Mouse (Mus musculus): Measurements from ENCODE around the gene Gm13889. TPM values are rescaled to one million over a fixed set of nuclear protein-coding genes. Genes with fewer than 3 reads are reported as not detected.
A peak's percentile ranks its signal among the peaks of the same experiment; 100 is the strongest.

The Gm13889 gene
- polyA plus RNA-seq (2015; fragmentation: Nextera tagmentation; extraction: Ambion mirVana), result 3.5 and 3.7 TPM in 2 replicates

DNA sequence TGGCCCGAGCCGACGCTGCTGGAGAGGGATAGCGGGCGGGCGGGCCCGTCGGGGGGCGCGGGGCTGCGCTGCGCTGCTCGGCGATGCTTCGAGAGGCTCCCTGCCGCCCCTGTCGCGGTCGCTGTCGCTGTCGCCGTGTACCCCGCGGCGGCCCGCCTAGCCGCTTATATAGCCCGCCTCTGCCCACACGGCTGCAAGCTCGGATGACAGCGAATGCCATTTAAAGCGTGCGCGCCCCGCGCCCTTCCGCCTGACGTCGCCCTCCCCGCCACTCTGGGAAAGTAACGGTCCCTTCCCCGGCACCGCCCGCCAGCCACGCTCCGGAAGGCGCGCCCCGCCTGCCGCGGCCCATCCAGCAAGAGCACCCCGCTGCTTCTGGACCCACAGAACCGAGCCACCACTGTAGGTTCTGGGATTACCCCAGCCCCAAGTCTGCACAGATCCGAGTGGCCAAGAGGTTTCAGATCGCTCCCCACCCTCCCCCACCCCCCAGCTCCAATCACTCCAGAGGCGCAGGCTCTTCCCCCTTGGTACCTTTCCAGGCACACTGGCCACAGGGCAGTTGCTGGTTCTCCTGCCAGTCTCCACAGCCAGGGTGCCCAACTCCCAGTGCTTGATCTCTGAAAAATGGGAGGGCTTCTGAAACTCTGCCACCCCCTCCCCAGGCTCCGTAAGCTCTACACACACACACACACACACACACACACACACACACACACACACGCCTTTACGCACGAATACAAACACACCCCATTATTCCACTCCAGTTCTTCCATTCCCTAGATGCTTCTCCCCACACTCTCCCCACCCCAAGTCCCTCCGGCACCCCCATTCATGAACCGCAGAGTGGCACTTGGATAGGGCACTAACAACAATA lies at the start of gene Gm13889:
Gene Gm13889, minus strand, starts transcription at position 294 of the 877 bp plus-strand sequence.
- ATAC-seq (ENCODE audit: insufficient number of reproducible peaks, insufficient read depth, low FRiP score, low TSS enrichment, low read depth), result peak; percentile 33; the same call in 1 of the 2 replicates
- Histone ChIP-seq H3K9ac (peak within 1 kb of the TSS; percentile 74), H3K4me2 (peak within 1 kb of the TSS; percentile 94), H3K4me1 (peaks cover 26% of the 10 kb centered on the region), H3K27me3 (peaks cover 84% of the 10 kb centered on the region), H3K9me3 (no peaks in the 10 kb centered on the region), H3K27ac (no peak within 1 kb of the TSS), H3K36me3 (no peaks in the 10 kb centered on the region), H3K4me3 (peak within 1 kb of the TSS; percentile 64)
- WGBS, result 4% methylated on average over 51 of the region's 62 CpGs

DNA sequence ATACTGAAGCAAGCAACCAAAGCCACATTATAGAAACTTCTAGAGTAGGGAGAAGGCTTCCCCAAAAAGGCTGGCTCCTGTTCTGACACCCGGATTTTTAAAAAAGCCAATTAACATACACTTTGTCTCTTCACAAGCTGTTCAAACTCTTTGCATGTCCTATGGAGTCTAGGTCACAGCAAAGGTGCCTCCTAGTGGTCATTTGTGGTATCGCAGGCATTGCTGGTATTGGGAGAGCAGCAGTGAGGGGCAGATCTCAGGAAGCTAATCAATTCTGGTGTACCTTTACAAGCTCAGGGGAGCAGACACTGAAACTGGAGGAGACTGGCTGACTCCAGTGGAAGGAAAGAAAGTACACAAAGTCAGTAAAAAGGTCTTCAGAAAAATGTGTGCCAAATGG lies 45.3 kb upstream of the Gm13889 start:
- no peak for ATAC-seq (ENCODE audit: insufficient number of reproducible peaks, insufficient read depth, low FRiP score, low TSS enrichment, low read depth)
- 7% methylated on average over 2 of the region's 2 CpGs for WGBS

DNA sequence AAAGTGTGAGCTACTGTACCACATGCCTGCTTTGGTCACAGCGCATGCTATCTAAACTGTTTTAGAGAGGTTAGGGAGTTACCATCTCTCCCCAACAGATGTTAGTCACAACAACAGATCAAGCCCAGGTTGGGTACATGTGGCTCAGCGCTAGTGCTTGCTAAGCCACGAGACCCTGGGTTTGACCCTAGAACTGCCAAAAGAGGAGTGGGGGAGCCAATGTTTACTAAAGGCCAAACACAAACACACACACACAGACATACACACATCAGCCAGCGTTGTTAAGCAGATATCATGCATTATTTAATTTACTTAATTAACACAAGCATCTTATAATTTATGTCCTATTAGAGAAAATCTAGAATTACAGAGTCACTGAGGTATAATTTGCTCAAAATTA lies 44.9 kb upstream of the Gm13889 start:
- Histone ChIP-seq H3K4me2 (no peak overlapping the region), H3K9ac (no peak overlapping the region), H3K27me3 (no peaks in the 10 kb centered on the region), H3K27ac (no peak overlapping the region), H3K9me3 (no peaks in the 10 kb centered on the region), H3K36me3 (peaks cover 88% of the 10 kb centered on the region), H3K4me1 (no peaks in the 10 kb centered on the region), H3K4me3 (no peak overlapping the region)
- WGBS, result 74% methylated on average over 4 of the region's 4 CpGs
- no peak for ATAC-seq (ENCODE audit: insufficient number of reproducible peaks, insufficient read depth, low FRiP score, low TSS enrichment, low read depth)

More for the DNA sequence above, 45.3 kb upstream of the Gm13889 start:
- Histone ChIP-seq H3K4me2 (no peak overlapping the region), H3K36me3 (peaks cover 88% of the 10 kb centered on the region), H3K9ac (no peak overlapping the region), H3K9me3 (no peaks in the 10 kb centered on the region), H3K27me3 (no peaks in the 10 kb centered on the region), H3K27ac (no peak overlapping the region), H3K4me3 (no peak overlapping the region), H3K4me1 (no peaks in the 10 kb centered on the region)

DNA sequence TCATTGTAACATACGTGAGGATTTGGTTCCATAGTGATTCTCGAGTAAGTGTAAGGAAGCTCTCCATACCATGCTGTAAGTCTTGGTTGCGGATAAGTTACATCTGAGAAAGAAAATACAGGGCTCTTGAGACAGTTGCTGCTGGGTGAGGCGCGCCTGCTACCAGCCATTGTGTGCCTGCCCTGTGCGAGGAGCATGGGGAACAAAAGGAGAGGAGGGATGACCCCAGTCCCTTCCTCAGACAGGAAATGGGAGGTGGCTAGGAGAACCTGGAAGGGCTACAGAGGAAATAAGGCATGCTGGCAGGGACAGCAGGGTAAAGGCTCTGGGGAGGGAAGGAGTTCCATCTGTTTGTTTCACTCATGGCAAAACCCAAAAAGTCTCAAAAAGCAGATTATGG lies 44.4 kb upstream of the Gm13889 start:
- H3K4me1 ChIP-seq, result no peaks in the 10 kb centered on the region
- no peak overlapping the region for H3K4me2 ChIP-seq
- 80% methylated on average over 6 of the region's 6 CpGs for WGBS
- no peak overlapping the region for H3K9ac ChIP-seq
- H3K4me3 ChIP-seq, result no peak overlapping the region
- H3K27me3 ChIP-seq, result no peaks in the 10 kb centered on the region
- no peak for ATAC-seq (ENCODE audit: insufficient number of reproducible peaks, insufficient read depth, low FRiP score, low TSS enrichment, low read depth)
- peaks cover 88% of the 10 kb centered on the region for H3K36me3 ChIP-seq
- H3K9me3 ChIP-seq, result no peaks in the 10 kb centered on the region
- no peak overlapping the region for H3K27ac ChIP-seq

DNA sequence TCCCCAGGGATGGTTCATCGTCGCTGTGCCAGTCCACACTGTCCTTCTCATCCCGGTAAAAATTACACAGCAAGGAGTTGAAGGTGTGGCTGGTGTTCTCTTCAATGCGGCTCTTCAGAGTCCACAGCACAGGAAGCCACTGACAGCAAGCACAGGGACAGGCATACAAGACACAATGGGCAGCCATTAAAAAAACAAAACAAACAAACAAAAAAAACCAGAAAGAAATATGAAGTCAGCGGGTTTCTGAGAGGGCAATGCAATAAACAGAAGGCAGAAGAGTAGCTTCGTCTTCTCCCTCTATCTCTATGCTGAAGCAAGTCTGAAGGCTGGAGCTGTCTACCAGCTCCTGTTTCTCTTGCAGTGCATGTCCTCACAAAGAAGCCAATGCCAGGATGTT lies 39.3 kb upstream of the Gm13889 start, which contains the start of gene Gm27027:
Gene Gm27027, minus strand, starts transcription at position 101 of the 400 bp plus-strand sequence.
- no peaks in the 10 kb centered on the region for H3K9me3 ChIP-seq
- no peaks in the 10 kb centered on the region for H3K27me3 ChIP-seq
- no peak within 1 kb of the TSS for H3K4me3 ChIP-seq
- H3K4me2 ChIP-seq, result no peak within 1 kb of the TSS
- H3K36me3 ChIP-seq, result peaks cover 92% of the 10 kb centered on the region
- WGBS, result 92% methylated on average over 6 of the region's 6 CpGs
- peaks cover 6% of the 10 kb centered on the region; the same call in 1 of the 2 replicates for H3K4me1 ChIP-seq
- no peak within 1 kb of the TSS for H3K27ac ChIP-seq
- ATAC-seq (ENCODE audit: insufficient number of reproducible peaks, insufficient read depth, low FRiP score, low TSS enrichment, low read depth), result no peak
- no peak within 1 kb of the TSS for H3K9ac ChIP-seq

DNA sequence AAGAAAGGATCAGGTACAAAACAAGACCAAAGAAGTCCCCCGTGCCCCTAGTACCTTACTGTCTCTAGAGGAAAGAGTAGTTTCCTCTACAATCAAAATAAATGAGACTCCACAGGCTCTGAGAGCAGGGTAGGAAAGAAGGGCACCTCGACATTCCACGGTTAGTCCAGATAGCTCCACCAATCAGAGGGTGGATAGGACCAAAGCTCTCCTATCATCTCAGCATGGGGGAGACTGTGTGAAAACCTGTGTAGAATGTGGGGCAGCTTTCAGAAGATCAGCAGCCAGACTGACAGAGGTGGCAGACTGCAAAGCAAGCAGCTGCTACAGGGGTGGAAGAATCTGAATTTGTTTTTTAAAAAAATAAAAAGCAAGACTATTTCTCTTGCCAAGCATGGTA lies 35.8 kb upstream of the Gm13889 start:
- Histone ChIP-seq H3K27ac (no peak overlapping the region), H3K36me3 (peaks cover 91% of the 10 kb centered on the region)
- no peak for ATAC-seq (ENCODE audit: insufficient number of reproducible peaks, insufficient read depth, low FRiP score, low TSS enrichment, low read depth)

DNA sequence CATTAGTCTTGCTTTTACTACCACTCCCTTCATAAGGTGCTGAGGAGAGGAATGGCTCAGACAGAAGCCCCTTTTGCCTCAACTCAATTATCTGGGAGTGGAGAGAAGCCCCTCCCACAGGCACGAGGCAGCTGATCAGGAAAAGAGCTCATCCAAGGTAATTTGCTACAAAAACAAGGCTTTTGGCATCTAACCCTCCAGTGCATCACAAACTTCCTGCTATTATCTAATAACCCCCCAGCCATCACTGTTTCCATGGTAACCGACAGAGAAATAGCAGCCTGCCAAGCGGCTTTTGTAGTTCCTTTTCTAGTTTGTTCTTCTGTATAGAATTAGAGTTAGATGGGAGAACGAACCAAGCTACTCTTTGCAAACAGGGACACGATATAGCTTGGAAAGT lies 35.3 kb upstream of the Gm13889 start:
- H3K27ac ChIP-seq, result no peak overlapping the region
- no peaks in the 10 kb centered on the region for H3K9me3 ChIP-seq
- 28% methylated on average over 5 of the region's 5 CpGs for WGBS
- ATAC-seq (ENCODE audit: insufficient number of reproducible peaks, insufficient read depth, low FRiP score, low TSS enrichment, low read depth), result no peak
- no peaks in the 10 kb centered on the region for H3K27me3 ChIP-seq
- no peak overlapping the region for H3K4me3 ChIP-seq
- no peak overlapping the region for H3K9ac ChIP-seq
- H3K4me1 ChIP-seq, result peaks cover 6% of the 10 kb centered on the region; the same call in 1 of the 2 replicates
- H3K36me3 ChIP-seq, result peaks cover 91% of the 10 kb centered on the region
- no peak overlapping the region for H3K4me2 ChIP-seq

More for the DNA sequence above, 35.8 kb upstream of the Gm13889 start:
- H3K4me2 ChIP-seq, result no peak overlapping the region
- H3K9me3 ChIP-seq, result no peaks in the 10 kb centered on the region
- H3K4me3 ChIP-seq, result no peak overlapping the region
- no peak overlapping the region for H3K9ac ChIP-seq
- WGBS, result 53% methylated on average over 3 of the region's 3 CpGs
- peaks cover 6% of the 10 kb centered on the region; the same call in 1 of the 2 replicates for H3K4me1 ChIP-seq
- no peaks in the 10 kb centered on the region for H3K27me3 ChIP-seq

DNA sequence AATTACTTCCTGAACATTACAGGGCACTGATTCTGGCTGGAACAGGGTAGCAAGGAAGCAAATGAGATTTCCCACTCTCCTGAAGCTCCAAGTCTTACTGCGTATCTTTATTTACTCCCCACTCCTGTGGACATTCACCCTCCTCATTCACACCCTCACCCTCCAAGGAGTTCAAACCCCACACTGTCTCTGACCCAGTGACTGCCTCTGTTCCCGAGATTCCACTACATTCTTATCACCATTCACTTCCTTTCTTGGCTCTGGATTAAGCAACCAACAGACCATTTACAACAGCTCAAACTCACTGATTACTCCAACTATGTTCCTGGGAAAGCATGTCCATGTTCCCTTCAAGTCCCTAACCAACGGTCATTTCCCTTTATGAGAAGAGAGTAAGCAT lies 34.3 kb upstream of the Gm13889 start:
- ATAC-seq (ENCODE audit: insufficient number of reproducible peaks, insufficient read depth, low FRiP score, low TSS enrichment, low read depth), result no peak
- H3K9me3 ChIP-seq, result no peaks in the 10 kb centered on the region
- WGBS, result 74% methylated on average over 3 of the region's 3 CpGs
- no peak overlapping the region for H3K4me2 ChIP-seq
- no peak overlapping the region for H3K9ac ChIP-seq
- H3K27ac ChIP-seq, result no peak overlapping the region
- peaks cover 90% of the 10 kb centered on the region for H3K36me3 ChIP-seq
- no peaks in the 10 kb centered on the region for H3K27me3 ChIP-seq
- H3K4me1 ChIP-seq, result peaks cover 6% of the 10 kb centered on the region; the same call in 1 of the 2 replicates
- H3K4me3 ChIP-seq, result no peak overlapping the region

DNA sequence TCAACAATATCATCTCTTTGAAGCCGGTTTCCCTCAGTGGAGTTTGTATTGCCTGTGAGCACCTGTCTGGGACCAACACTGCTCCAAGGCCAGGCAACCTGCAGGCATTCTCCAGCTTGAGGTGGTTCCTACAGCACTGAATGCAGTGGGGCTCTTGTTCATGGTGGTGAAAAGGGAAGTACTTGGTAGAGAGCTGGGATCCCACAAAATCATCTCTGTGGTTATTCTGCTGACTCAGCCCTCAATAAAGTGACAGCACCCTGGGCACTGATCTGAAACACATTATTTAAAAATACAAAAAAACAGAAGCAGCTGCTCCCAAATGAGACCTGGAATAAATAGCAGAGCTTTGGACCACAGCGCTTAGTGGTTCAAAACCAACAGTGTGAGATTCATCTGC lies 31.4 kb upstream of the Gm13889 start:
- no peak overlapping the region for H3K4me2 ChIP-seq
- H3K4me3 ChIP-seq, result no peak overlapping the region
- H3K36me3 ChIP-seq, result peaks cover 74% of the 10 kb centered on the region
- 91% methylated on average over 2 of the region's 2 CpGs for WGBS
- H3K9me3 ChIP-seq, result no peaks in the 10 kb centered on the region
- H3K27ac ChIP-seq, result no peak overlapping the region
- ATAC-seq (ENCODE audit: insufficient number of reproducible peaks, insufficient read depth, low FRiP score, low TSS enrichment, low read depth), result no peak
- no peak overlapping the region for H3K9ac ChIP-seq
- H3K27me3 ChIP-seq, result no peaks in the 10 kb centered on the region
- H3K4me1 ChIP-seq, result peaks cover 6% of the 10 kb centered on the region; the same call in 1 of the 2 replicates

DNA sequence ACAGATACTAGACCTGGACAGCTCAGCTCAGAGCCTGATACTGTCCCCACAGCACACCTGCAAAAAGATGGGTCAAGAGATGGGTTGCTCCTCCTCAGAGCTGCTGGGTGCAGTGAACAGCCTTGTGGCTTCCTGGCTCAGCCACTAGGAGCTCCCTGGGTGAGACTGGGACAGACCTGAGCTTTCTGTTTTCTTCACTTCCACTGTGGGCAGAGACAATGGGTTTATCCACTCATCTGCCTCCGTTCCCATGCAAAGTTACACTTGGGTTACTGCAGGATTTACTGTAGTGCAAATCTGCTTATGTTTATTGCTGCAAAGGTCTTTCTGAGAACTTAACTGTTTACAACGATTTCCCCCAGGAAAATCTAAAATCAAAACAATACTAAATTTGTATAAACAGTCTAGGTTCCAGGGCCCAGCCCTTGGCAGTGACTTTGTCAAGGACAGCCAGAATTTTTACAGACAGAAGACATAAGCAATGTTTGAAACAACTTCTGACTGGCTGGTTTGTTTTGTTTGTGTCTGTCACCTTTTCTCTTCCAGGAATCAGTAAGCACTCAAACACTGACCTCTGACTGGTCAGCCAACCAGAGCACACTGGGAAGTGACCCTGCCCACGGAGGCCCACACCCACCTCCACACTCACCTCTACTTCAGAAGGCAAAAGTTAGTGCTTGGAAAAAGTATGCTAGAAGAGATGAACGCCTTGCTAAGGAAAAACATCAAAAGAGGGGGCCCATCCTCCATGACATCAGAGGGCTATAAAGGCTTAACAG lies 25.6 kb upstream of the Gm13889 start:
- peaks cover 2% of the 10 kb centered on the region for H3K4me1 ChIP-seq
- no peak overlapping the region for H3K4me3 ChIP-seq
- H3K4me2 ChIP-seq, result no peak overlapping the region
- no peak overlapping the region for H3K27ac ChIP-seq
- H3K27me3 ChIP-seq, result no peaks in the 10 kb centered on the region
- ATAC-seq (ENCODE audit: insufficient number of reproducible peaks, insufficient read depth, low FRiP score, low TSS enrichment, low read depth), result no peak
- peaks cover 72% of the 10 kb centered on the region for H3K36me3 ChIP-seq
- H3K9ac ChIP-seq, result no peak overlapping the region
- no peaks in the 10 kb centered on the region for H3K9me3 ChIP-seq
- WGBS, result 80% methylated on average over 4 of the region's 4 CpGs

DNA sequence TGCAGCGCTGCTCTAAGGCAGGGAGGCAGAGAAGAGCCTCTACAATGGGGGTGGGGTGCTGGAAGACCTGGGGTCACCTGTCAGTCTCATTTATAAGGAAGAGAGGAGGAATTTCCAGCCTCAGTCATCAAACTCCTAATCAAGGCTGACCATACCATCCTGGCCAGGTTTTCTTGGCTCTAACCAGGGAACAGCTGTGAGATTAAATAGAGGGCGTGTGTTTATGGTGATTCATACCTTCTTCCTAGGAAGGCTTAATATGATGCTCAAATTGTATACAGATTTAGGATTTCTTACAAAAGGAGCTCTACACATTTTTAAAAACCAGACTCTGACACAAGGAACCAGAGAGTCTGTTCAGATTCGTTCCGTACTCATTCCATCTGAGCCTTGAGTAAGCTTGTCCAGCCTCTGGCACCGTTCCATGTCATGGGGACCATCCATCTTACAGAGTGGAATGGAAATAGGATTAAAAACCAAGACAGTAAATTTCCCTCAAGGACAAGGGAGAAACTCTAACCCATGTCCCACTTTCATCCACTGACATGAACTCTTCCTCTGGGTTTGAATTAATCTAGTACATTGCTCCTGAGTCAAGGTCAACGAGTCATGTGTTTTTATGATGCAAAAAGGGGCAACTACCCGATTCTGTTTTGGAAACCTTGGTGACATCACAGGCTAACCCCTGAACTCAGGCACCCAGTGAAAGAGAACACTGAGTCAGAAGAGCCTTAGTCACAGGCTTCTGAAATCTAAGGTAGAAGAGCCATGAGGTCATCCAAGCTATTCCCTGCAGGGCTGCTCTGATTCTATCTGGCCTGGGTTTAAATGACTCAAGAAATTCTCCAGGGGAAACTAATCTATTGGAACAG lies 22.5 kb upstream of the Gm13889 start:
- H3K4me1 ChIP-seq, result peaks cover 29% of the 10 kb centered on the region
- H3K4me3 ChIP-seq, result no peak overlapping the region
- no peaks in the 10 kb centered on the region for H3K27me3 ChIP-seq
- peaks cover 54% of the 10 kb centered on the region for H3K36me3 ChIP-seq
- no peaks in the 10 kb centered on the region for H3K9me3 ChIP-seq
- no peak overlapping the region for H3K27ac ChIP-seq
- WGBS, result 84% methylated on average over 7 of the region's 7 CpGs
- ATAC-seq (ENCODE audit: insufficient number of reproducible peaks, insufficient read depth, low FRiP score, low TSS enrichment, low read depth), result no peak
- no peak overlapping the region for H3K9ac ChIP-seq
- H3K4me2 ChIP-seq, result no peak overlapping the region

All from embryonic facial prominence, embryonic 13.5 days (tissue).